In the genomic region with DNA sequence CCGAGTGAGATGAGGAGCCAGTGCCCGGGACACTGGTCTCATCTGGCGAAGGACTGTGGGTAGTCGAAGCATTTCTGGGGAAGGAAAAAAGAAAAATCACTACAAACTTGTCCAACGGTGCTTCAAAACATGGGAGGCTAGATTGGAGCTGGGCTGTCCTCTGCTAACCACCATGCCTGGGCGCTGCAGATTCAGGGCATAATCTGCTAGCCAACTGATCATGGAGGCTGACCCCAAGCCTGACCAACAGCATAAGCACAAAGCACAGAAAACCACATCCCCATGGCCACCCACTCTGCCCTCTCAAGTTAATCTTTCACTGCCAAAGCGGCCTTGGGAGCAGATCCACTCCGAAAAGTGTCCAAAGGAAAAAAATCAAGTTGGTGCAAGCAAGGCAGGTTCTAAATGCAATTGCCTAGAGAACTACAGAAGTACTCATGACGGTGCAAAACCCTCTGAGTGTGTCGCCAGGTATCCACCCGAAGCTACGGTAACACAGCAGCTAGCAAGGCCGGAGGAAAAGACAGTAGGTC, we compare ENCODE assay signal across 8 mouse cellular contexts. TPM values are rescaled to one million over a fixed set of nuclear protein-coding genes. Genes with fewer than 3 reads are reported as not detected.
DNase-seq lines count a peak whose midpoint lies in the region; ATAC-seq and TF ChIP-seq lines count a peak whose summit lies in the region.

No protein-coding gene starts in this region.

- peaks cover 20% of the 10 kb centered on the region for H3K36me3 ChIP-seq in forebrain, embryonic 11.5 days (ENCODE audit: control insufficient read depth, insufficient read depth, low read length)
- peaks cover 28% of the 10 kb centered on the region for H3K36me3 ChIP-seq in liver, embryonic 16.5 days (ENCODE audit: control insufficient read depth, insufficient read depth)
- peaks cover 31% of the 10 kb centered on the region for H3K36me3 ChIP-seq in small intestine, adult 2 months (ENCODE audit: control insufficient read depth, insufficient read depth, low read length)

- peak overlapping the region; percentile 95 for H3K9ac ChIP-seq in forebrain, embryonic 11.5 days (ENCODE audit: low read length)
- peak overlapping the region; percentile 90 for H3K9ac ChIP-seq in liver, embryonic 16.5 days (ENCODE audit: low read depth, low read length)

- H3K27ac ChIP-seq in forebrain, embryonic 11.5 days (ENCODE audit: low read depth, low read length): peak overlapping the region; percentile 94; the same call in 1 of the 2 replicates
- peak overlapping the region; percentile 94 for H3K27ac ChIP-seq in liver, embryonic 16.5 days (ENCODE audit: low read length)
- peak overlapping the region; percentile 76 for H3K27ac ChIP-seq in small intestine, adult 2 months (ENCODE audit: insufficient read depth, low read depth, low read length)

- TF ChIP-seq POLR2A in lung, adult 2 months (IDR thresholded peaks at IDR 0.05; ENCODE audit: borderline replicate concordance, extremely low read depth, low read depth, low read length): no peak
- no peak for TF ChIP-seq POLR2A in small intestine, adult 2 months (IDR thresholded peaks at IDR 0.05; ENCODE audit: low read depth, low read length)

- H3K4me2 ChIP-seq in forebrain, embryonic 11.5 days (ENCODE audit: low read depth, low read length, severe bottlenecking): peak overlapping the region; percentile 85
- peak overlapping the region; percentile 96 for H3K4me2 ChIP-seq in liver, embryonic 16.5 days (ENCODE audit: low read depth, low read length)

- H3K27me3 ChIP-seq in forebrain, embryonic 11.5 days (ENCODE audit: control insufficient read depth, insufficient read depth, low read length): no peaks in the 10 kb centered on the region
- H3K27me3 ChIP-seq in liver, embryonic 16.5 days (ENCODE audit: control insufficient read depth, insufficient read depth, low read depth, low read length): no peaks in the 10 kb centered on the region
- H3K27me3 ChIP-seq in small intestine, adult 2 months (ENCODE audit: control insufficient read depth, insufficient read depth, low read length): no peaks in the 10 kb centered on the region

- ATAC-seq in forebrain, embryonic 11.5 days (replicated peaks; ENCODE audit: low FRiP score): no peak
- ATAC-seq in liver, embryonic 16.5 days (ENCODE audit: low read depth): peak; percentile 2; the same call in 1 of the 2 replicates
- ATAC-seq in granulocyte monocyte progenitor cell, adult 5-6 weeks (replicated peaks; ENCODE audit: poor library complexity, severe bottlenecking): no peak

- WGBS in lung, adult 2 months: 2% methylated on average over 13 of the region's 13 CpGs
- under 1% methylated on average over 13 of the region's 13 CpGs for WGBS in forebrain, embryonic 11.5 days
- WGBS in liver, embryonic 16.5 days (ENCODE audit: insufficient replicate concordance): 0% methylated on average over 13 of the region's 13 CpGs
- WGBS in small intestine, adult 2 months: under 1% methylated on average over 13 of the region's 13 CpGs

- no peaks in the 10 kb centered on the region; the same call in 1 of the 2 replicates for H3K9me3 ChIP-seq in forebrain, embryonic 11.5 days (ENCODE audit: control insufficient read depth, low read length)
- no peaks in the 10 kb centered on the region for H3K9me3 ChIP-seq in liver, embryonic 16.5 days (replicated peaks; ENCODE audit: control insufficient read depth, low read length)

- H3K4me3 ChIP-seq in lung, adult 2 months (replicated peaks; ENCODE audit: extremely low read depth, low read depth, low read length): peak overlapping the region; percentile 89
- H3K4me3 ChIP-seq in forebrain, embryonic 11.5 days (ENCODE audit: low read depth, low read length): peak overlapping the region; percentile 91
- peak overlapping the region; percentile 88 for H3K4me3 ChIP-seq in liver, embryonic 16.5 days (ENCODE audit: low read depth, low read length)
- peak overlapping the region; percentile 83 for H3K4me3 ChIP-seq in small intestine, adult 2 months (ENCODE audit: low read depth, low read length)

- no peak for DNase-seq in lung, adult 2 months
- DNase-seq in lung, postnatal 25 days (ENCODE audit: low spot score): no peak
- peak; percentile 30 for DNase-seq in adrenal gland, postnatal 25 days
- peak; percentile 53 for DNase-seq in forebrain, embryonic 11.5 days (ENCODE audit: low spot score)
- peak; percentile 78 for DNase-seq in kidney, adult 11 months

- peaks cover 11% of the 10 kb centered on the region for H3K4me1 ChIP-seq in lung, adult 2 months (ENCODE audit: control insufficient read depth, insufficient read depth, low read length)
- peaks cover 6% of the 10 kb centered on the region for H3K4me1 ChIP-seq in forebrain, embryonic 11.5 days (replicated peaks; ENCODE audit: control insufficient read depth, insufficient read depth, low read length)
- peaks cover 14% of the 10 kb centered on the region for H3K4me1 ChIP-seq in liver, embryonic 16.5 days (ENCODE audit: control insufficient read depth, low read depth, low read length)
- H3K4me1 ChIP-seq in small intestine, adult 2 months (ENCODE audit: control insufficient read depth, insufficient read depth, insufficient read length, low read length): no peaks in the 10 kb centered on the region

- TF ChIP-seq CTCF in lung, adult 2 months (IDR thresholded peaks at IDR 0.05; ENCODE audit: insufficient read depth, low read length): no peak
- TF ChIP-seq CTCF in small intestine, adult 2 months (IDR thresholded peaks at IDR 0.05; ENCODE audit: extremely low read depth, insufficient read length, insufficient replicate concordance, low read depth, low read length): no peak

RNA-seq across cellular contexts. Expression of a gene that starts 1.0 kb away (rescaled TPM):
- 10.8 and 13.1 TPM in 2 replicates for polyA plus RNA-seq in lung, adult 2 months (2012; rRNA removed)
- total RNA-seq in adrenal gland, postnatal 25 days (2021): 656 and 863 TPM in 2 replicates
- polyA plus RNA-seq in forebrain, embryonic 11.5 days (2014; fragmentation: Nextera tagmentation; extraction: Ambion mirVana): 434 and 507 TPM in 2 replicates
- polyA plus RNA-seq in liver, embryonic 16.5 days (2015; fragmentation: Nextera tagmentation; extraction: Ambion mirVana): 269 and 326 TPM in 2 replicates
- polyA plus RNA-seq in small intestine, adult 2 months (2012; rRNA removed): 6.8 and 10.7 TPM in 2 replicates
- total RNA-seq in granulocyte monocyte progenitor cell, adult 5-6 weeks (2014; fragmentation: Nextera tagmentation): 468 and 486 TPM in 2 replicates
- 471 and 514 TPM in 2 replicates for total RNA-seq in granulocyte monocyte progenitor cell, adult 5-6 weeks (2017)

RNA-seq across cellular contexts. Expression of a gene that starts 1.1 kb away (rescaled TPM):
- polyA plus RNA-seq in lung, adult 2 months (2012; rRNA removed): 12.2 and 19.2 TPM in 2 replicates
- 1,323 and 1,476 TPM in 2 replicates for total RNA-seq in adrenal gland, postnatal 25 days (2021)
- polyA plus RNA-seq in forebrain, embryonic 11.5 days (2014; fragmentation: Nextera tagmentation; extraction: Ambion mirVana): 401 and 416 TPM in 2 replicates
- polyA plus RNA-seq in liver, embryonic 16.5 days (2015; fragmentation: Nextera tagmentation; extraction: Ambion mirVana): 236 and 253 TPM in 2 replicates
- polyA plus RNA-seq in small intestine, adult 2 months (2012; rRNA removed): 3.5 and 6.1 TPM in 2 replicates
- total RNA-seq in granulocyte monocyte progenitor cell, adult 5-6 weeks (2014; fragmentation: Nextera tagmentation): 291 and 340 TPM in 2 replicates
- total RNA-seq in granulocyte monocyte progenitor cell, adult 5-6 weeks (2017): 555 and 596 TPM in 2 replicates

RNA-seq across cellular contexts. Expression of a gene that starts 34.4 kb away (rescaled TPM):
- polyA plus RNA-seq in lung, adult 2 months (2012; rRNA removed): 8.7 and 11.2 TPM in 2 replicates
- 64.2 and 77.0 TPM in 2 replicates for total RNA-seq in adrenal gland, postnatal 25 days (2021)
- polyA plus RNA-seq in forebrain, embryonic 11.5 days (2014; fragmentation: Nextera tagmentation; extraction: Ambion mirVana): 30.9 and 32.9 TPM in 2 replicates
- polyA plus RNA-seq in liver, embryonic 16.5 days (2015; fragmentation: Nextera tagmentation; extraction: Ambion mirVana): 12.0 and 12.7 TPM in 2 replicates
- polyA plus RNA-seq in small intestine, adult 2 months (2012; rRNA removed): 2.7 and 6.6 TPM in 2 replicates
- 13.5 and 20.2 TPM in 2 replicates for total RNA-seq in granulocyte monocyte progenitor cell, adult 5-6 weeks (2014; fragmentation: Nextera tagmentation)
- total RNA-seq in granulocyte monocyte progenitor cell, adult 5-6 weeks (2017): 14.0 and 15.2 TPM in 2 replicates

RNA-seq across cellular contexts. Expression of a gene that starts 44.1 kb away (rescaled TPM):
- 7.0 and 11.1 TPM in 2 replicates for polyA plus RNA-seq in lung, adult 2 months (2012; rRNA removed)
- 227 and 289 TPM in 2 replicates for total RNA-seq in adrenal gland, postnatal 25 days (2021)
- 133 and 163 TPM in 2 replicates for polyA plus RNA-seq in forebrain, embryonic 11.5 days (2014; fragmentation: Nextera tagmentation; extraction: Ambion mirVana)
- polyA plus RNA-seq in liver, embryonic 16.5 days (2015; fragmentation: Nextera tagmentation; extraction: Ambion mirVana): 39.5 and 39.8 TPM in 2 replicates
- polyA plus RNA-seq in small intestine, adult 2 months (2012; rRNA removed): 1.6 and 2.8 TPM in 2 replicates
- 42.9 and 43.9 TPM in 2 replicates for total RNA-seq in granulocyte monocyte progenitor cell, adult 5-6 weeks (2014; fragmentation: Nextera tagmentation)
- 32.6 and 49.7 TPM in 2 replicates for total RNA-seq in granulocyte monocyte progenitor cell, adult 5-6 weeks (2017)

RNA-seq across cellular contexts. Expression of a gene that starts 59.7 kb away (rescaled TPM):
- 27.3 and 50.8 TPM in 2 replicates for polyA plus RNA-seq in lung, adult 2 months (2012; rRNA removed)
- 134 and 161 TPM in 2 replicates for total RNA-seq in adrenal gland, postnatal 25 days (2021)
- polyA plus RNA-seq in forebrain, embryonic 11.5 days (2014; fragmentation: Nextera tagmentation; extraction: Ambion mirVana): 327 and 360 TPM in 2 replicates
- polyA plus RNA-seq in liver, embryonic 16.5 days (2015; fragmentation: Nextera tagmentation; extraction: Ambion mirVana): 118 and 121 TPM in 2 replicates
- polyA plus RNA-seq in small intestine, adult 2 months (2012; rRNA removed): 5.5 and 13.2 TPM in 2 replicates
- total RNA-seq in granulocyte monocyte progenitor cell, adult 5-6 weeks (2014; fragmentation: Nextera tagmentation): 213 and 218 TPM in 2 replicates
- total RNA-seq in granulocyte monocyte progenitor cell, adult 5-6 weeks (2017): 254 and 282 TPM in 2 replicates

Comparison
In these comparisons a context has a peak if more than half of its experiments do, and no peak if none do; other contexts are left out.
1. DNase-seq: peak in adrenal gland, postnatal 25 days (single experiment), forebrain, embryonic 11.5 days (single experiment) and kidney, adult 11 months (single experiment); none in lung, adult 2 months (single experiment) and lung, postnatal 25 days (single experiment).
2. RNA of a gene that starts 1.0 kb away (polyA plus RNA-seq): 434 to 507 TPM in forebrain, embryonic 11.5 days and 269 to 326 TPM in liver, embryonic 16.5 days; 10.8 to 13.1 TPM in lung, adult 2 months and 6.8 to 10.7 TPM in small intestine, adult 2 months; every median in the first group is over 10 times any median in the second.
3. RNA of a gene that starts 1.1 kb away (polyA plus RNA-seq): 401 to 416 TPM in forebrain, embryonic 11.5 days and 236 to 253 TPM in liver, embryonic 16.5 days; 12.2 to 19.2 TPM in lung, adult 2 months and 3.5 to 6.1 TPM in small intestine, adult 2 months; every median in the first group is over 10 times any median in the second.
4. Peak in every context shown above with its lines, with median percentiles within 50 percentile points of each other: H3K4me3 ChIP-seq and H3K27ac ChIP-seq.